Mouse (Mus musculus) adrenal gland, postnatal 4 days (tissue): ENCODE results near the gene Amotl1. TPM values are rescaled to one million over a fixed set of nuclear protein-coding genes. Genes with fewer than 3 reads are reported as not detected.
A peak's percentile ranks its signal among the peaks of the same experiment; 100 is the strongest.

Experiments used
- DNase-seq, 2 experiments: peaks; one replicate each; pipeline ENCODE4 v3.0.0; 2021 to 2022; ENCODE audit warnings: low spot score in 2 of 2, mixed read lengths in 2 of 2
- total RNA-seq, 2 experiments: library from RNA; stranded (reverse); gene quantifications; 2 replicates each; pipeline ENCODE4 v1.2.3; 2021

Amotl1 gene
- total RNA-seq, 2 experiments from 2014 or later: 61.9 to 68.5 TPM

DNA sequence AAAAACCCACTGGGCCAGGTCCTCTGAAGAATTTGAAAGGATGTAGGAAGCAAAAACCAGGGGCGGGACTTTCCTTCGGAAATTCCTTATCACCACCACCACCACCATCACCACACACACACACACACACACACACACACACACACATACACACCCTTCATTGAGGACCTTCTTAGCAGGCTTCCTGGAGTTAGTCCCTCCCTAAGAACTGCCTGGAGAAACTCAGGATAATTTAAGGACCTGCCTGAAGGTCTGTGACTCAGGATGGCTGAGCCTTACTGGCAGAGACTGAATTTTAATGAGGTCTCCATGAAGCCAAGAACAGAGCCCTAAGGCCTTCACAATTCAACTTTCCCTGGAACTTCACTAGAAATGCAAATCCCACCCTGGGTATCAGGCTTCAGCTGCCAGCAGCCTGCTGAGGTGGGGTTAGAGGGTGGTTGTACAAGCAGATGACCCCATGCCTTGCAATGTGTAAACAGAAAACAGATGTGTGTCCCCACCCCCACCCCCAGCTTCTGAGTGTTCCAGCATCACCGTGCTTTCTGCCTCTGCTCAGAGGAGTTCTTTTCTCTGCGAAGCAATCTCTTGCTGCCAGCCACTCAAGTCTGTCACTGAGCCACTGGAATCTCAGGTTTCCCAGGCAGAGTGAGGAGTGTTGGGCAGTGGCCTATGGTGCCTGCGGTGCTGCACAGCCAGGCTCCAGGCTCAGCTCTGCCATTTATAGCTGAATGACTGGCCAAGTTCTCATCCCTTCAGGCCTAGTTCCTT lies 2.4 kb downstream of the Amotl1 start:
- no peak for DNase-seq

GRCm38 (mm10) chr9:14641310-14642067 lies 3.4 kb downstream of the Amotl1 start:
- no peak for DNase-seq

DNA sequence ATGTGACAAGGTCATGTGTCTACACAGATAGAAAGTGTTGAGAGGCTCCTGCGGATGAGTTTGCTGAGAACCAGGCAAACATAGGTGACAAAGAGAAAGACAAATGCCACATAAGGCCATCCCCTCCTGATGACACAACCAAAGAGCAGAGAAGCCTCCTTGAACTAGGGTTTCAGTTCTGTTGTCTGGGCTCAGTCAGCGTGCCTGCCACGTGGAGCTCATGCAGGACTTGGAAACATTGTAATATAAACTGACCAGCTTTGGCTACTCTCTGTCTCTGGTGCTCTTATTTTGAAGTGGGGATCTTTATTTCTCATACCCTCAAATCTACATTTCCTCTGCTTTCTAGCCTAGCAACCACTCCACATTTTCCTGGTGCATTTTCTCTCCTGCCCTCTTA lies 8.6 kb downstream of the Amotl1 start:
- no peak for DNase-seq

- no peak for DNase-seq
Observed at GRCm38 (mm10) chr9:14635551-14635950, 9.3 kb downstream of the Amotl1 start.

GRCm38 (mm10) chr9:14634155-14634554 lies 10.7 kb downstream of the Amotl1 start:
- no peak for DNase-seq

DNA sequence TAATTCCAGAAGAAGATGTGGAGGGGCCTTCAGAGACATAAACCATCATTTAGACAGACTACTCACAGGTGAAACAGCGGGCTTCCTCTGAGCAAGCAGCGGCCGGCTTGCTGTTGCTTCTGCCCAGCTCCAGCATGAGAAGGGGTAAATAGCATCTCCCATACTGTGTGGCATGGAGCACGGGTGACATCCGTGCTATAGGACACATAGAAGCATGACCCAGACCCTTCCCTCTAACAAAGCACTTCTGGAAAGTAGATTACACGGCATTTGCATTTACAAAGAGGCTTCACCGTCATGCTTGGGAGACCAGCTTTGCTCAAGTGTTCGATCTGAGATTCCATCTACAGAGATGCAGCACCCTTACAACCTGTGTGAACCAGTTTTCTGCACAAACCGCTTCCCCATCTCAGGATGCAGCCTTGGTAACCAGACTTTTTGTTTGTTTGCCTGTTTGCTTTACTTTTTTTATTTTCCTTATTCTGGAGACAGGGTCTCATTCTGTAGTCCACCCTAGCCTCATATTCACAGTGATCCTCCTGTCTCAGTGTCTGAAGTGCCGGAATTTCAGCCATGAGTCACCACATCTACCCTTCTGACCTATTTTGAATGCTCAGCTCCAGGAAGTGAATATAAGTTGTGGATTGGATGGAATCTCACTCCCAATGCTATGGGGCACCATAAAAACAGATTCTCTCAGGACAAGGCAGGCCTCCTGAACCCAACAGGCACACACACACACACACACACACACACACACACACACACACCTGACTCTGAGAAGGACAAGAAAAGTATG lies 12.3 kb downstream of the Amotl1 start:
- no peak for DNase-seq

DNA sequence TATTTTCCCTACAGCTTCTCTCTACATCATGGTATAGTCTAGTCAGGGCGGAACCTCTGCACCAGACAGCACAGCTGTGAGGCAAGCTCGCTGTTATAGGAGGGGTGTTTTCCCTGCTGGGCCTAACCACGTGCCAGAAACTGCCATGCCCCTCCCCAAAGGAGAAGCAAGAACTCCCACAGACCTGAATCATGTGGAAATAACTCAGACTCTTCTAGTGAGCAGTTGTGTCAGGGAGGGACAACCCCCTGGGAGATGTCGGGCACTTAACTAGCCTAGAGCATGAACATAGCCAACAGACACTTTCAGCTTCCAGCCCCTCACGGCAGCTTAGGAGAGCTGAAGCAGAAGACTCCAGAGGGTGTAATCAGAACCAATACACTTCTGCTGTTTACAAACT lies 13.1 kb downstream of the Amotl1 start:
- DNase-seq: no peak

DNA sequence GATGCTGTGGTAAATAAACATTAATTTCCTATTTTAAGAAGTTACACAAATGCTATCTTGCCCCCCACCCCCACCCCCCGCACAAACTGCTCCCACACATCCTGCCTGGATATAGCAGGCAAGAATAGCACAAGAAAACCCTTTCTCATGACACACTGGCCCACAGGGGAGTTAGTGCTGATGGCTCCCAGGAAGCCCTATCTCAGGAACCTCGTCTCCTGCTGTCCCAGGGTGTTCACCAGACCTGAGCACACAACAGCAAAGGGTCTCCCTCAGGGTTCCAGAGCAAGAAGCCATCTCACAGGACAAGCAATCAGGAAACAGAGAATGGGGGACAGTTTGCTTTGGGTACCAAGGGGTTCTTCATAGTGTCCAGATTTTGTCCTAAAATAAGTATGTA lies 17.3 kb downstream of the Amotl1 start:
- no peak for DNase-seq

DNA sequence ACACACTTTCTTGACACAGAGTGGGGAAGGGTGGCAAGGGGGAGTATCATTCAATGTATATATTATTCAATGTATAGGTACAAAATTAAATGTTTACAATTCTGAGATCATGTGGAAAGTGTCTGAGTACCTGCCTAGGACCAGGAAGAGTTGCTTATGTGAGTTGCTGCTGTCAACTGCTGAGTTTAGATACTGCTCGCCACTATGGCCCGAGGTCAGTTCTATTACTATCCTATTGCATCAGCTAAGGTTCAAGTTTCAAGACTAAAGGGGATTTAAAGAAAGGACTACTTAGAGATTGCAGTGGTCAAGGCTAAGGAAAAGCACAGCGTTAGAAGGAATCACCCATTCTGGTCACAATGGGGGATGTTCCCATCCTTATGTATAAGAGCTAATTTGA lies 18.9 kb downstream of the Amotl1 start:
- DNase-seq: no peak

DNA sequence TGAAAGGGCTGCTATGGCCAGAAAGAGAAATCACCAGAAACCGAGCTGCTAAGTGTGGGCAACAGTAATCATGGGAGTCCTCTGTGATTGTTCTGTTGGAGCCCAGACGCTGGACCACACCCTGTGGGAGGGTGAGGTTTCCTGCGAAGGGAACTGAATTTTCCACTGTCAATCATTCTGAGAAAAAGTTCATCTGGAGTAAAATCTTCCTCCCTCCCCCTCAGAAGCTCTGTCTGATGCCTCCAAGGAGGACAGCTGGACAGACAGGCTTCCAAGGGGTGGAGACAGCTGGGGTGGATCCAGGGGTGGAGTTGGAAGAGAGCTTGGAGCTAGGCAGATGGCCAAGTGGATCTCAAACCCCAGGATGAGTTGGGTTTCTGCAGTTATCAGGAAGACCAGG lies 19.8 kb downstream of the Amotl1 start:
- no peak for DNase-seq

DNA sequence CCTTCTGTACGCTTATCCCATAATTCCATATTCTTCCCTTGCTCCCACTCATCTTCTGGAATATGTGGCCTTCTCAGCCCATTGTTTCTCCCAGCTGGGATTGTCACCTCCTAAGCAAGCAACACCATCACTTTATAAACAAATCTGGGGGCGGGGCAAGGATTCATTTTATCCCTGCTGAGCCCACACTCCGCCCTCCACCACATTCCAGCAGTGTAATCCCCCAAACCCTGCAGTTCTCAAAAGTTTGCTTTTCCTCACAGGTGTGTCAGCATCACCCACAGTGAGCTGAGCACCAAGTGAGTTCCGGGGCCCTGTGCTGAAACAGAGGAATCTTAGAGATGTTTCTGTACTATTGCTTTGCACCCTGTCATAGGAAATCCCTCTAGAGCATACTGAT lies 20.9 kb downstream of the Amotl1 start:
- DNase-seq: no peak

DNA sequence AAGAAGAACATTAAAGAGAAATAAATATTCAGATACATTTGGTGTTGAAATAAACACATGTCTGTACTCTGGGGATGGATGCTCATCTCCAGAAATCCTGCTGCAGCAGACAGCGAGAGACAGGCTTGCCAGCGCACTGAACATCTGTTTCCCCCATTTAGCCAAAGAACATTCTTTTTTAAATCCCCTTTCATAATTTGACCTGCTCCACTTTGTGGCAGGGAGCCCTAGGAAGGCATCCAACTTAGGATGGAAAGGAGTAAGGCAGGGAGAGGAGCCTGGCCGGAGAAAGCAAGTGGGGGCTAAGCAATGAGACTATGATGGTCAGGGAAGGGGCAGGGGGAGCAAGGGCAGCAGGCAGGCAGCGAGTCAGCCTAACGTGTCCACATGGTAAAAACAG lies 21.6 kb downstream of the Amotl1 start:
- DNase-seq: no peak

DNA sequence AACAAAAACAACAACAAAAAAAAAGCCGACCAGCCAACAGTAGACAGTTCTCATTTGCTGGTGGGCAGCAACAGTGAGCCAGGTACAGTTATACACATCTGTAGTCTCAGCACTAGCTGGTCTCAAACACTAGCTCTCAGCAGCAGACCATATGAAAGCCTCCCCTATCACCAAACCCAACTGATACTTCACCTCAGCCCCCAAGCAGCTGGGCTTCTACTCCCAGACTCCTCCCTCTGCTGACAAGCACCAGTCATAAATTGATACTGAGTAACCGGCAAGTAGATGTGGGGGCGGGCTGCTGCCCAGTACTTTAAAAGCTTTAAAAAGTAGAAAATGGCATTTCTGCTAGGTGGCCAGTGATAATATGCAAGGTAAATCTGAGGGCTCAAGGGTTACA lies 22.0 kb downstream of the Amotl1 start:
- DNase-seq: no peak

DNA sequence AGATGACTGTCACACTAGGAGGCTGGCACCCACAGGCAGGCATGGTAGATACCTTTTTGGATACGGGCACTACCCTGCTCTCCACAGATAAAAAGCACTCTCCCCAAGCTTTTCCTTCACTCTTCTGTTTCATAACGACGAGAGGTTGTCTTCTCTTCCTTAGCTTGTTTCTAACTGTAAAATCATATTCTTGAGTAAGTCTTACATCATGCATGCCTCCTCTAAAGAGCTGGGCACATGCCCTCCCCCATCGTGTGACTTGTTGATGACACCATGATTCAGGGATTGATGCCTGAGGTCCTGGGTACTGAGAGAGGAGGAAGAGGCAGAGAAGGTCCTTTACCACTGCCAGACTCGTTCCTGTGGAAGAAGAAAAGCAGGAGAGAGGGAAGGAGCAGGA lies 24.7 kb downstream of the Amotl1 start:
- DNase-seq: no peak

GRCm38 (mm10) chr9:14614931-14615880 lies 29.6 kb downstream of the Amotl1 start:
- DNase-seq: peak; percentile 22 to 36

DNA sequence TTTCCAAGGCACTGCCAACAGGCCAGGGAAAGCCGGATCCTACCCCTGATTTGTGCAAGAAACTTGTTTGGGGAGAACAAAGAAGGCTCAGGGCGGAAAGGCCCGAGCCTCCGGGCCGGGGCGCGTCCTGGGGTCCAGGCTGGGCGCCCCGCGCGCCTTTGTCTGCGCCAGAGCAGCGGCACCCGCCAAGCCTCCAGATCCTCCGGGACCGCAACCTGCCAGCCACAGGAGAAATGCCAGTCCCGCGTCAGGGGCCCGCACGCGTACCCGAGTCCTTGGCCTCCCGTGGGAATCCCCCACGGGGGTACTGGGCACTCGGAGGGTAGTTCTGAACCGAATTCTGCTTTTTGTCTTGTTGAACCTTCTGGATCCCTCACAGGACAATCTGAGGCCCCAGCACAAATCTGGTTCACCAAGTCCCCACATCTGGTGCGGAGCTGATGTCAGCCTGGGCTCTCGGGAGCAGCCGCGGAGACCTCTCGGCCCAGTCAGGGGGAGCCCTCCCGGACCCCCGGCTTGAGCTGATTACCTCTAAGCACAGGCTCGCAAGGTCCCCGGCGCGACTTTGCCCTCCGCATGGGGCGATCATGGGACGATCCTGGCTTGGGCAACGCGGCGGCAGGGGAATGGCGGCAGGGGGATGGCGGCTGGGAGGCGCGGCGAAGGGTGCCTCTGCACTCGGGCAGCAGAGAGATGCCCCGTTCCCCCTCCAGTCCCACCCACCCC lies 30.5 kb downstream of the Amotl1 start:
- peak in 1 of 2 experiments; percentile 21 for DNase-seq

DNA sequence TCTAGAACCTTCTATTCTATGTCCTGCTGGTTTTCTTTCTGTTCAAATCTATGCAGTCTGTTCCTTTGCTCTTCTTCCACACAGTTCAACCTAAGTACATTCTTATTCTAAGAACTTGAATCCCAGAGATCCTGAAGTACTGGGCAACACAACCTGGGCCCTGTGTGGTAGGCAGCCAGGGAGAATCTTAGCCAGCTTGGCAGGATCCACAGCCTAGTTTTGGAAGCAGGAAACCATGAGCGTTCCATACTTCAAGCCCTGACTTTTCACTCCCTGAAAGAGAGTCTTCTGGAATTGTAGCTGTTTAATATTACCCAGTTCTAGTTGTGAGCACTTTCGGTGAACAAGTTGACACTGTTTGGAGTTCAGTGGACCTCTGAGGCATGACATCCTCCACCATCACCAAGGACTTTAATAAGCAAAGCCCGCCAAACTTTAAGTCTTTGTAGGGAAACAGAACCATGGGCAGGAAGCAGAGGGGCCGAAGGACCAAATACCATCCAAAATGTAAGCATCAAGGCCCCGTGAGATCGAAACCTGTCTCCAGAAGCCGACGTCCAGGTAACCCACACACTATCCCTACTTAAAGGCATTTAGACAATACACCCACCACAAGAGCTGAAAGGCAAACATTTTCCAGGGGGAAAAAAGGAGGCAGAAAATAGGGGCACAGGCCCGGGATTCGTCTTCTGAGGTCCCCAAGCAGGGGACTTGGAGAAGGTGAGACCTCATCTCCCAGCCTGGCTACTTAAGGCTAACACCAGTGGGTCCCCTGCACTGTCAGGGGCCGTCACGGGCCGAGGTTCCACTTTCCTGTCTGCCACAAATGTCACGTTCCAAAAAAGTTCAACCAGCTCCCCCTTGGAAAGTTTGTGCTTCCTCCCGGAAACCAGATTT lies 31.3 kb downstream of the Amotl1 start:
- DNase-seq: no peak

DNA sequence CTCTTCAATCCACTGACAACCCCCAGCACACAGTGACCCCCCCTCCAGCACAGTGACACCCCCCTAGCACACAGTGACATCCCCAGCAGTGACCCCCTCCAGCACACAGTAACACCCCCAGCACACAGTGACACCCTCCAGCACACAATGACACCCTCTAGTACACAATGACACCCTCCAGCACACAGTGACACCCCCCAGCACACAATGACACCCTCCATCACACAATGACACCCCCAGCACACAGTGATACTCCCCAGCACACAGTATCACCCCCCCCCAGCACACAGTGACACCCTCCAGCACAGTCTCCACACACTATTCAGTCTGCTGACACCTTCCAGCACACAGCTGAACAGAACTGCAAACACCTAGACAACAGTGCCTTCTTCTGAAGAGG lies 32.3 kb downstream of the Amotl1 start:
- no peak for DNase-seq

DNA sequence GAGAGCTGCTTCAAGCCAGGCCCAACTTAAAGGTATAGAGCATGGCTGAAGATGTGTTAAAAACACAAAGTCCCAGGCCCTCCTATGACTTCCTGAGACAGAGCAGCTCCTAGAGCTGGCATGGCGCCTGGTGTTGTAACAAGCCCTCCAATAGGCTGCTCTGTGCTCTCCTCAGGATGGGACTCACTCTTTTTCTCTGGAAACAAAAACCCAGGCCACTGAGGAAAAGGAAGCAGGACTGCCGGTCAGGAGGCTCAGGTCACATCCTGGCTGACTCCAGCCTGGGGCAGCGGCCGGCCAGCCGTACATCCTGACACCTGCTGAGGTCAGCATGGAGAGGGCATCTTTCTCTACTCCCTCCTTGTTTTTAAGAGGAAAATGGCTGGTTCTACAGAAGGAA lies 36.3 kb downstream of the Amotl1 start:
- DNase-seq: no peak
